Mouse (Mus musculus): Measurements from ENCODE around the gene Auts2. TPM values are rescaled to one million over a fixed set of nuclear protein-coding genes. Genes with fewer than 3 reads are reported as not detected.

Auts2 gene
- polyA plus RNA-seq, 1 experiment from 2014 or later: 80.6 TPM

- Histone ChIP-seq H3K4me3 (no peak overlapping the region), H3K36me3 (no peaks in the 10 kb centered on the region), H3K4me1 (peaks cover 15% of the 10 kb centered on the region; the same call in 1 of the 2 replicates), H3K27ac (replicated peaks) (no peak overlapping the region), H3K9ac (replicated peaks) (no peak overlapping the region), H3K4me2 (replicated peaks) (no peak overlapping the region), H3K9me3 (no peaks in the 10 kb centered on the region), H3K27me3 (no peaks in the 10 kb centered on the region)
- ATAC-seq (ENCODE audit: low FRiP score, low read depth): no peak
- WGBS: 79% methylated on average over 5 of the region's 5 CpGs
These were observed 70.2 kb downstream of the Auts2 start for GRCm38 (mm10) chr5:132472905-132473321.

- peaks cover 10% of the 10 kb centered on the region; the same call in 1 of the 2 replicates for H3K4me1 ChIP-seq
- H3K9ac ChIP-seq (replicated peaks): no peak overlapping the region
- no peak overlapping the region for H3K27ac ChIP-seq (replicated peaks)
- no peaks in the 10 kb centered on the region for H3K9me3 ChIP-seq
- H3K27me3 ChIP-seq: no peaks in the 10 kb centered on the region
- H3K36me3 ChIP-seq: no peaks in the 10 kb centered on the region
- H3K4me2 ChIP-seq (replicated peaks): no peak overlapping the region
- no peak for ATAC-seq (ENCODE audit: low FRiP score, low read depth)
- WGBS: 81% methylated on average over 5 of the region's 5 CpGs
- H3K4me3 ChIP-seq: no peak overlapping the region
These were observed 70.8 kb downstream of the Auts2 start for GRCm38 (mm10) chr5:132472184-132472829.

- Histone ChIP-seq H3K36me3 (no peaks in the 10 kb centered on the region), H3K4me1 (peaks cover 8% of the 10 kb centered on the region; the same call in 1 of the 2 replicates), H3K9ac (replicated peaks) (no peak overlapping the region), H3K4me3 (no peak overlapping the region), H3K4me2 (replicated peaks) (no peak overlapping the region), H3K9me3 (no peaks in the 10 kb centered on the region), H3K27me3 (no peaks in the 10 kb centered on the region), H3K27ac (replicated peaks) (no peak overlapping the region)
- no peak for ATAC-seq (ENCODE audit: low FRiP score, low read depth)
- WGBS: 92% methylated on average over 2 of the region's 2 CpGs
These were observed 75.8 kb downstream of the Auts2 start for GRCm38 (mm10) chr5:132467364-132467743.

- 89% methylated on average over 16 of the region's 16 CpGs for WGBS
- no peak overlapping the region for H3K4me3 ChIP-seq
- no peak overlapping the region for H3K9ac ChIP-seq (replicated peaks)
- H3K36me3 ChIP-seq: no peaks in the 10 kb centered on the region
- H3K4me2 ChIP-seq (replicated peaks): no peak overlapping the region
- ATAC-seq (ENCODE audit: low FRiP score, low read depth): no peak
- no peak overlapping the region for H3K27ac ChIP-seq (replicated peaks)
- peaks cover 8% of the 10 kb centered on the region; the same call in 1 of the 2 replicates for H3K4me1 ChIP-seq
- H3K9me3 ChIP-seq: no peaks in the 10 kb centered on the region
- no peaks in the 10 kb centered on the region for H3K27me3 ChIP-seq
These were observed 76.4 kb downstream of the Auts2 start for GRCm38 (mm10) chr5:132466427-132467363.

- no peak overlapping the region for H3K9ac ChIP-seq (replicated peaks)
- H3K9me3 ChIP-seq: no peaks in the 10 kb centered on the region
- no peak overlapping the region for H3K4me2 ChIP-seq (replicated peaks)
- no peaks in the 10 kb centered on the region for H3K36me3 ChIP-seq
- WGBS: 83% methylated on average over 11 of the region's 11 CpGs
- ATAC-seq (ENCODE audit: low FRiP score, low read depth): no peak
- H3K4me1 ChIP-seq: peaks cover 12% of the 10 kb centered on the region; the same call in 1 of the 2 replicates
- no peak overlapping the region for H3K27ac ChIP-seq (replicated peaks)
- no peaks in the 10 kb centered on the region for H3K27me3 ChIP-seq
- no peak overlapping the region for H3K4me3 ChIP-seq
These were observed 80.6 kb downstream of the Auts2 start for GRCm38 (mm10) chr5:132462560-132462959.

- Histone ChIP-seq H3K4me2 (replicated peaks) (no peak overlapping the region), H3K9ac (replicated peaks) (no peak overlapping the region), H3K36me3 (no peaks in the 10 kb centered on the region), H3K27ac (replicated peaks) (no peak overlapping the region), H3K4me1 (peaks cover 12% of the 10 kb centered on the region; the same call in 1 of the 2 replicates), H3K9me3 (no peaks in the 10 kb centered on the region), H3K4me3 (no peak overlapping the region), H3K27me3 (no peaks in the 10 kb centered on the region)
- WGBS: 71% methylated on average over 7 of the region's 7 CpGs
- no peak for ATAC-seq (ENCODE audit: low FRiP score, low read depth)
These were observed 84.6 kb downstream of the Auts2 start for GRCm38 (mm10) chr5:132458498-132458897.

- H3K27ac ChIP-seq (replicated peaks): no peak overlapping the region
- H3K4me2 ChIP-seq (replicated peaks): no peak overlapping the region
- no peak for ATAC-seq (ENCODE audit: low FRiP score, low read depth)
- H3K4me3 ChIP-seq: no peak overlapping the region
- no peak overlapping the region for H3K9ac ChIP-seq (replicated peaks)
- no peaks in the 10 kb centered on the region for H3K9me3 ChIP-seq
- H3K27me3 ChIP-seq: no peaks in the 10 kb centered on the region
- peaks cover 19% of the 10 kb centered on the region for H3K4me1 ChIP-seq
- no peaks in the 10 kb centered on the region for H3K36me3 ChIP-seq
- WGBS: 88% methylated on average over 2 of the region's 2 CpGs
These were observed 90.8 kb downstream of the Auts2 start for GRCm38 (mm10) chr5:132452381-132452780.

- H3K4me3 ChIP-seq: no peak overlapping the region
- no peaks in the 10 kb centered on the region for H3K36me3 ChIP-seq
- H3K9ac ChIP-seq (replicated peaks): no peak overlapping the region
- H3K4me1 ChIP-seq: peaks cover 25% of the 10 kb centered on the region
- ATAC-seq (ENCODE audit: low FRiP score, low read depth): no peak
- H3K27ac ChIP-seq (replicated peaks): no peak overlapping the region
- H3K4me2 ChIP-seq (replicated peaks): no peak overlapping the region
- WGBS: 88% methylated on average over 3 of the region's 3 CpGs
- H3K9me3 ChIP-seq: no peaks in the 10 kb centered on the region
- no peaks in the 10 kb centered on the region for H3K27me3 ChIP-seq
These were observed 93.1 kb downstream of the Auts2 start for GRCm38 (mm10) chr5:132450071-132450470.

- Histone ChIP-seq H3K36me3 (no peaks in the 10 kb centered on the region), H3K4me3 (no peak overlapping the region), H3K9ac (replicated peaks) (no peak overlapping the region), H3K4me1 (peaks cover 25% of the 10 kb centered on the region), H3K27me3 (no peaks in the 10 kb centered on the region), H3K4me2 (replicated peaks) (no peak overlapping the region), H3K27ac (replicated peaks) (no peak overlapping the region), H3K9me3 (no peaks in the 10 kb centered on the region)
- 68% methylated on average over 6 of the region's 6 CpGs for WGBS
- no peak for ATAC-seq (ENCODE audit: low FRiP score, low read depth)
These were observed 94.6 kb downstream of the Auts2 start for GRCm38 (mm10) chr5:132448401-132449066.

GRCm38 (mm10) chr5:132445213-132445954 is 97.8 kb downstream of the Auts2 start:
- no peak overlapping the region for H3K27ac ChIP-seq (replicated peaks)
- WGBS: 89% methylated on average over 4 of the region's 4 CpGs
- no peaks in the 10 kb centered on the region for H3K27me3 ChIP-seq
- no peak overlapping the region for H3K4me2 ChIP-seq (replicated peaks)
- peaks cover 25% of the 10 kb centered on the region for H3K4me1 ChIP-seq
- H3K4me3 ChIP-seq: no peak overlapping the region
- H3K9me3 ChIP-seq: no peaks in the 10 kb centered on the region
- ATAC-seq (ENCODE audit: low FRiP score, low read depth): no peak
- H3K9ac ChIP-seq (replicated peaks): no peak overlapping the region
- no peaks in the 10 kb centered on the region for H3K36me3 ChIP-seq

GRCm38 (mm10) chr5:132442948-132443347 is 100.2 kb downstream of the Auts2 start:
- no peaks in the 10 kb centered on the region for H3K36me3 ChIP-seq
- ATAC-seq (ENCODE audit: low FRiP score, low read depth): no peak
- H3K9ac ChIP-seq (replicated peaks): no peak overlapping the region
- H3K9me3 ChIP-seq: no peaks in the 10 kb centered on the region
- no peak overlapping the region for H3K4me2 ChIP-seq (replicated peaks)
- H3K27me3 ChIP-seq: no peaks in the 10 kb centered on the region
- no peak overlapping the region for H3K27ac ChIP-seq (replicated peaks)
- H3K4me1 ChIP-seq: peaks cover 29% of the 10 kb centered on the region
- WGBS: 87% methylated on average over 4 of the region's 4 CpGs
- no peak overlapping the region for H3K4me3 ChIP-seq
